32 mouse cellular contexts compared by ENCODE assay signal in genomic region chr10:107024254-107024653, GRCm38 (mm10).
"Had no signal": no experiment of that assay in that cellular context is flagged by ENCODE, and none has a peak within 500 bp of the region (broad histone marks: within the 10 kb centered on the region; RNA-seq: fewer than 3 reads in every experiment).

No protein-coding gene starts in this region.

- H3K27ac ChIP-seq: left cerebral cortex, adult 2 months; limb, embryonic 10.5 days; limb, embryonic 12.5 days; limb, embryonic 13.5 days; limb, embryonic 15.5 days; liver, embryonic 12.5 days; liver, embryonic 13.5 days; liver, embryonic 14.5 days; liver, embryonic 15.5 days; lung, embryonic 15.5 days; macrophage; midbrain, embryonic 10.5 days; midbrain, embryonic 12.5 days; midbrain, embryonic 13.5 days; midbrain, embryonic 15.5 days had no signal

- H3K27me3 ChIP-seq: limb, embryonic 12.5 days; limb, embryonic 13.5 days; limb, embryonic 15.5 days; liver, embryonic 12.5 days; liver, embryonic 13.5 days; liver, embryonic 15.5 days; lung, embryonic 15.5 days; megakaryocyte, embryonic 14.5 days; midbrain, embryonic 12.5 days; midbrain, embryonic 13.5 days; midbrain, embryonic 15.5 days had no signal

- H3K4me2 ChIP-seq: limb, embryonic 12.5 days; limb, embryonic 13.5 days; limb, embryonic 15.5 days; liver, embryonic 11.5 days; liver, embryonic 12.5 days; liver, embryonic 13.5 days; liver, embryonic 15.5 days; lung, embryonic 14.5 days; lung, embryonic 15.5 days; midbrain, embryonic 11.5 days; midbrain, embryonic 12.5 days; midbrain, embryonic 13.5 days; midbrain, embryonic 15.5 days had no signal

- H3K9ac ChIP-seq: limb, embryonic 12.5 days; limb, embryonic 13.5 days; limb, embryonic 15.5 days; liver, embryonic 12.5 days; liver, embryonic 13.5 days; liver, embryonic 14.5 days; liver, embryonic 15.5 days; liver, postnatal 0 days; lung, embryonic 14.5 days; lung, embryonic 15.5 days; midbrain, embryonic 12.5 days; midbrain, embryonic 13.5 days; midbrain, embryonic 15.5 days had no signal

- ATAC-seq: liver, embryonic 12.5 days; liver, postnatal 0 days; lung, postnatal 0 days; midbrain, embryonic 13.5 days; midbrain, embryonic 15.5 days; midbrain, embryonic 16.5 days had no signal

- H3K4me1 ChIP-seq: limb, embryonic 10.5 days; limb, embryonic 12.5 days; limb, embryonic 13.5 days; limb, embryonic 15.5 days; liver, embryonic 12.5 days; liver, embryonic 13.5 days; liver, embryonic 15.5 days; lung, embryonic 15.5 days; megakaryocyte, embryonic 14.5 days; midbrain, embryonic 10.5 days; midbrain, embryonic 12.5 days; midbrain, embryonic 13.5 days; midbrain, embryonic 15.5 days had no signal

- DNase-seq: left cerebral cortex, postnatal 4 days; liver; liver, embryonic 13.5 days; liver, postnatal 0 days; lung, adult 18-20 months; lung, adult 2 months; lung, embryonic 14.5 days; lung, postnatal 10 days; lung, postnatal 14 days; lung, postnatal 36 days; lung, postnatal 4 days; midbrain, embryonic 14.5 days had no signal

- H3K4me3 ChIP-seq: left cerebral cortex, adult 2 months; limb, embryonic 10.5 days; limb, embryonic 12.5 days; limb, embryonic 13.5 days; limb, embryonic 15.5 days; liver, embryonic 12.5 days; liver, embryonic 13.5 days; liver, embryonic 15.5 days; lung, embryonic 15.5 days; megakaryocyte, embryonic 14.5 days; midbrain, embryonic 10.5 days; midbrain, embryonic 12.5 days; midbrain, embryonic 13.5 days; midbrain, embryonic 15.5 days; myocyte had no signal

- H3K36me3 ChIP-seq: limb, embryonic 10.5 days; limb, embryonic 12.5 days; limb, embryonic 13.5 days; limb, embryonic 15.5 days; liver, embryonic 12.5 days; liver, embryonic 13.5 days; liver, embryonic 15.5 days; lung, embryonic 15.5 days; midbrain, embryonic 10.5 days; midbrain, embryonic 12.5 days; midbrain, embryonic 13.5 days; midbrain, embryonic 15.5 days had no signal

- H3K9me3 ChIP-seq: limb, embryonic 10.5 days; limb, embryonic 12.5 days; limb, embryonic 13.5 days; limb, embryonic 15.5 days; liver, embryonic 12.5 days; liver, embryonic 13.5 days; liver, embryonic 15.5 days; lung, embryonic 15.5 days; midbrain, embryonic 10.5 days; midbrain, embryonic 12.5 days; midbrain, embryonic 13.5 days; midbrain, embryonic 15.5 days had no signal
